Mouse (Mus musculus): ENCODE data around the gene Spindoc.

Spindoc gene

DNA sequence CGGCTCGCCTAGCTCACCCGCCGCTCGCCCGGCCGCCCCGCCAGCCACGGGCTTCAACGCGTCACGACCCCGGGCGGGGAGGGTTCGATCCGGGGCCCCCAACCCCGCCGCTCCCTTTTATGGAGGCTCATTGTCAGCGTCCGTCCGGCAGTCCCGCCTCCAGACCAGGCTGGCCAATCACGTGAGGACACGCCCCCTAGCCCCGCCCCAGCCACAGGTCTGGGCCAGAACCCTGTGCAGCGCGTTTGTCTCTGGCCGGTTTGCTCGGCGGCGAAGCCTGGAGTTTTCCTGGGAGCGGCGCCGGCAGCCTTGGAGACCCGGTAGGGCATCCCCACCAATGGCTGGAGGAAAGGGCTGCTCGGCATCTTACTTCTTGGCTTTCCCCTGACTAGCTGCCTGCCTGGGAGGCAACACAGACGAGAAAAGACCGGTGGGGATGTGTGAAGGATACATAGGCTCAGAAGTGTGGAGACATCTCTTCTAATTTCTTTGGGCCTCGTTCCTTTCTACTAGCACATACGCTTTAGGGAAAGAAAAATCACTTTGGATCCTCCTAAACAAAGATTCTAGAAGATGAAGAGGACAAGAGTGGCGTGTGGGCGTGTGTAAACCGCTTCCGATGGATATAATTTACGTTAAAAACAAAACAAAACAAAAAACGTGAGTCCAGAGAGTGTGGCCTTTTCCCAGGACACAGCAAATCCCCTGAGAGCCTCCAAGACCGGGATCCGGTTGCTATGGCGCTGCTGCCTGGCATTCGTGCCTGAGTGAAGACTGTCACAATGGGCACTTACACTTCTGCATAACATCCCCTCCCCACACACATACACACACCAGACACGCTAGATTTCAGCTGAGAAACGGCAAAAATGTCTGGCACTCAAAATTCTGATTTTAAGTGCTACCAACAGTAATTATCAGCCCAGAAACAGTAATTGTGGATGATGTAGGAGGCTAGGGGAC is at the start of gene Spindoc:
Gene Spindoc (minus strand): TSS at position 92 of the 963 bp plus-strand sequence.
- peak; percentile 98 for DNase-seq (ENCODE audit: low spot score)

- no peak for DNase-seq (ENCODE audit: low spot score)
Measured at GRCm38 (mm10) chr19:7425398-7425775, 42.6 kb upstream of the Spindoc start.

DNA sequence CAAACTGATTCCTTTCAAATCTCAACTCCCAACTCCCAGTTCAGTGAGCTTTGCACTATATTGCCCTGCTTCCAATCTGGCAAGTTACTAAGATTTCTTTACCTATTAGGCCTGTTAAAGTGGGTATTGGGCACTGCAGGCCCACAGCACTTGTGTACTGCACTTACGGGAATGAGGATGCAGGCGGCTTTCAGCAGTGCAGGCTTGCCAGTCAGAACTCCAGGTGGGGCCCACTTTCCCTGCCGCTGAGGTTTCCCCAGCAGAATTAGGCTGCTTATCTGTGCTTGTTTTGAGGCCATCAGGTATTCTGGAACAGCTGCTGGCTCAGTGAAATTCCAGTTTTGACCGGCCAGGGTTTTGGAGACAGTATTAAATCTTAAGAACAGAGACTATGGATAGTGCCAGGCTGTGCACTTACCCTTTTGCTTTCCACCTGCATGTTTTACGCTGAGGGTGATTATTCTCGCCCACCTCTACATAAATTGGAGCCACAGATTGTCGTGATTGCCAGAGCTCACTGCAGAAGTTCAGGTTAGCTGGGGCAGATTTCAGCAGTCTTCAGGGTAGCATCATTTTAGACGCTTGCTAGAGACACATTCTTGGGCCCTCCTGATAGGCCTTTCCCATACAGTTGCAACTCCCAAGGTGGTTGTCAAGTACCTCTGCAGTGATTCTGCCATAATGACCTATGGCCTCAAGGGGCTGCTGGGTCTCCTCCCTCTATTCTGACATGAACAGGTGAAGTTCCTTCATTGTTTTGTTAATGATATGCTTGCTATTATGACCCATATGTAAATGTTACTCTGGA is 42.0 kb upstream of the Spindoc start:
- DNase-seq (ENCODE audit: low spot score): no peak

DNA sequence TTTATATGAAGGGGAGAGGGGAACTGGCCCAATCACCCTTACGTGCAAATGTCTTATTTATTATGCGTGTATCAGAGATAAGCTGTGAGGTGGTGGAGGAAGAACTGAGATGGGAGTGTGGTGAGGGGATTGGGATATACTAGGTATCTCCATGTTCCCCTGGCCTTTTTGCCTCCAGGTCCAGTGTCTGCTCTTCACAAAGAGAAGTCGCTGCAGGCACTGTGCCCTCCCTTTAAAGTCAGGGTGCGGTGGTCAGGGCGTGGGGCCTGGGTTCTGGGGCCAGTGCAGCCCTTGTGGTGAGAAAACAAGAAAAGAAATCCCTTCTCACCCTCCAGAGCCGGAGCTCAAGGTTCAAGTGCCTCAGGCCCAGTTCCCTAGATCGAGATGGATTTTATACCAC is 41.3 kb upstream of the Spindoc start:
- no peak for DNase-seq (ENCODE audit: low spot score)

DNA sequence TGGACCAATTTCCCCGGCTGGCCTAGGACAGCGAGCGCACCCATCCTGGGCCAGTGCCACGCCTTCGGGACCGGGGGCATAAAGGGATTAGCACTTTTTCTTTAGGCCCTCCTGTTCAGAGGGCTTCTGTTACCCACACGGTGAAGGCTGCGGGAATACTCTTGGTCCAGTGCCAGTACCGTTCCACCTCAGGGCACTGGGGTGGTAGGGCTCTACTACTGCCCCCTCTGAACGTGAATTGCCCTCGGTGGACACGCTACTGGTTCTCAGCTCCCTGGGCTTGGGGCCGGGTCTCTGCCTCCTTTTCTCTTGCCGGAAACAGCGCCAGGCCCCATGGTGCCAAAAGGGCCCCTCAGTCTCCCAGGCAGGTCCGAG is 40.8 kb upstream of the Spindoc start:
- DNase-seq (ENCODE audit: low spot score): no peak

- peak; percentile 82 for DNase-seq (ENCODE audit: low spot score)
Measured at GRCm38 (mm10) chr19:7423028-7423655, 40.3 kb upstream of the Spindoc start.

DNA sequence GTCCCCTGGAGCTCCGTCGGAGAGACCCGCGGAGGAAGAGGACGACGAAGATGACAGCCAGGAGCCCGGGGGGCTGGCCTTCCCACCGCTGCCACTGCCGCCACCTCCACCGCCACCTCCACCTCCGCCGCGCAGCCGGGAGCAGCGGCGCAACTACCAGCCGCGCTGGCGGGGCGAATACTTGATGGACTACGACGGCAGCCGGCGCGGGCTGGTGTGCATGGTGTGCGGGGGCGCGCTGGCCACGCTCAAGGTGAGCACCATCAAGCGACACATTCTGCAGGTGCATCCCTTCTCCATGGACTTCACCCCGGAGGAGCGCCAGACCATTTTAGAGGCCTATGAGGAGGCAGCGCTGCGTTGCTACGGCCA is 39.8 kb upstream of the Spindoc start:
- DNase-seq (ENCODE audit: low spot score): no peak

DNA sequence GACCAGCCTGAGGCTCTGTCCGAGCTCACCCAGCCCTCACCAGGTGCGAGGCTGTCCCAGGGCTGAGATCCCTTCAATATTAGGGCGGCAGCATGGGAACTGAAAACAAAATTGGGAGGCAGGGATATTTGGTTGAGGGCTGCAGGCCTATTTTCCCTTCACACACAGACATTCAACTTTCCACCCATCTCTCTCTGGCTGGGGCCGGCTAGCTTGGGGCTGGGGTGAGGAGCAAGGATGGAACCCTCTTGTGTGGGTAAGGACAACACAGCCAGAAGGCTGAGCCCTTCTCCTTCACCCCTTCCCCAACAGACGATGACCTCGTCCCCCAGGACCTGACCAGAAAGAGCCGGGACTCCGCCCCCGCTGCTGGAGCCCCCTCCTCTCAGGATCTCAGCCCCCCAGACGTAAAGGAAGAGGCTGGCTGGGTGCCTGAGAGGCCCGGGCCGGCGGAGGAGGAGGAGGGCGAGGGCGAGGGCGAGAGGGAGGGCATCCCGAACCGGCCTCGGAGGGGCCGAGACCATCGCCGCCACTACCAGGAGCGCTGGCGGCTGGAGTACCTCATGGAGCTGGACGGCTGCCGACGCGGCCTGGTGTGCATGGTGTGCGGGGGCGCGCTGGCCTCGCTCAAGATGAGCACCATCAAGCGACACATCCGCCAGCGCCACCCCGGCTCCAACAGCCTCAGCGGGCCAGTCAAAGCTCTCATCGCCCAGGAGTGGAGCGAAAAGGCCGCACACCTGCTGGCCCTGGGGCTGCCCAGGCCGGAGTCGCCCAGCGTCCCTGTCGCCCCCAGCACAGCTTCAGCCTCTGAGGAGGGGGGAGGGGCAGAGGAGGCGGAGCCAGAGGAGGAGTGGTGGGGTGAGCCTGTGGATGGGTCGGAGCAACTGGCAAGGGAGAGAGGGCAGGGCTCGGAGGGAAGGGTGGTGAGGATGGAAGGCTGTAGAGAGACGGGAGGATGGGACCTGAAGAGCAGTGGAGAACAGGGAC is 39.1 kb upstream of the Spindoc start:
- no peak for DNase-seq (ENCODE audit: low spot score)

DNA sequence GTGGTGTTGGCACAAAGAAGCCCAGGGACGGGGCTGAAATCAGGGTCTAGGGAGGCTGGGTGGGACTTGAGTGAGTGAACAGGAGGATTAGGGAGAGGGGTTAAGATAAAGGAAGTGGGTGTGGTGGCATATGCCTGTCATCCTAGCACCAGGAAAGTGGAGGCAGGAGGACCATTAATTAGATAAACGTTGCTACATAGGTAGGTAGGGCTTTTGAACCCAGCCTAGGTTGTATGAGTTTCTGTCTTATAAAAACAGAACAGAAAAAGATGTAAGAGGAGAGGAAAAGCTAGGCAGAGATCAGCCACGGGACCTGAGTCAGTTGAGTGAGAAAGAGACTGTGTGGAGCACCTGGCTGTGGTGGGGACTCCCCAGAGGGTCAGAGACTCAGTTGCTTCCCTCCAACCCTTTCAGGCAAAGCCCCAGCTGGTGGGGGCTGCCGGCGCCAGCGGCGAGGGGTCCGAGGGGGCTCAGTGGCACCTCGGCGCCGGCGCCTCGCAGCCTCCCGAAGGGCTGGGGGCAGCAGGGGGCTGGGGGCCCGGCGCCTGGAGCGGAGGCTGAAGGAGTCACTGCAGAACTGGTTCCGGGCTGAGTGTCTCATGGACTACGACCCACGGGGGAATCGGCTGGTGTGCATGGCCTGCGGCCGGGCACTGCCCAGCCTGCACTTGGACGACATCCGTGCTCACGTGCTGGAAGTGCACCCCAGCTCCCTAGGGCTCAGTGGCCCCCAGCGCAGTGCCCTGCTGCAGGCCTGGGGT is 38.2 kb upstream of the Spindoc start:
- no peak for DNase-seq (ENCODE audit: low spot score)

DNA sequence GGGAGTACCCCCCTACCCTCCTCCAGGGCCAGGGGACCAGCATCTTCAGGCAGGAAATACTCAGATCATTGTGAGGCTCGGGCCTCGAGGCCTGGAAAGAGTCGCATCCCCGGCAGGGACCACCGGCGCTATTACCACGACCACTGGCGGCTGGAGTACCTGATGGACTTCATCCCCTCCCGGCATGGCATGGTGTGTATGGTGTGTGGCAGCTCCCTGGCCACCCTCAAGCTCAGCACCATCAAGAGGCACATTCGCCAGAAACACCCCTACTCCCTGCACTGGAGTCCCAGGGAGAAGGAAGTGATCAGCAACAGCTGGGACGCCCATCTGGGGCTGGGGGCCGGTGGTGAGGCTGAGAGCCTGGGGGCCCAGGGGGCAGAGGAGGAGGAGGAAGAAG is 37.3 kb upstream of the Spindoc start:
- DNase-seq (ENCODE audit: low spot score): no peak

DNA sequence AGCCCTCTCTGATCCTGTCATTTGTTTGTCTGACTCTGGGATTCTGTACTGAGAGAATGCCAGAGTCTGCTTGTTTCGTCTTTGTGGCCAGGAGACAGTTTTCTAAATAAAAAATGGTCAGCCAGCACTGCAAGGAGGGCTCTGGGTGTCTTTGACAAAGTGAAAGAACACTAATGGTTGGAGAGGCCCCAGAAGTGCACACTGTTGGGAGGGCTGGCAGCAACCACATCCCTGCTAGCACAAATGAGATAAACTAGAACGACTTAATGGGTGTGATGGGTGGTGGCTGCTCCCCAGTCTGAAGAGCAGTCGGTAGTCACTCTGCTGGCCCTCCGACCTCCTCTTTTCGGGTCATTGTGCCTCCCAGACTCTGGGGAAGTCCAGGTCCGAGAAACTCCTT is 36.3 kb upstream of the Spindoc start:
- DNase-seq (ENCODE audit: low spot score): no peak

DNA sequence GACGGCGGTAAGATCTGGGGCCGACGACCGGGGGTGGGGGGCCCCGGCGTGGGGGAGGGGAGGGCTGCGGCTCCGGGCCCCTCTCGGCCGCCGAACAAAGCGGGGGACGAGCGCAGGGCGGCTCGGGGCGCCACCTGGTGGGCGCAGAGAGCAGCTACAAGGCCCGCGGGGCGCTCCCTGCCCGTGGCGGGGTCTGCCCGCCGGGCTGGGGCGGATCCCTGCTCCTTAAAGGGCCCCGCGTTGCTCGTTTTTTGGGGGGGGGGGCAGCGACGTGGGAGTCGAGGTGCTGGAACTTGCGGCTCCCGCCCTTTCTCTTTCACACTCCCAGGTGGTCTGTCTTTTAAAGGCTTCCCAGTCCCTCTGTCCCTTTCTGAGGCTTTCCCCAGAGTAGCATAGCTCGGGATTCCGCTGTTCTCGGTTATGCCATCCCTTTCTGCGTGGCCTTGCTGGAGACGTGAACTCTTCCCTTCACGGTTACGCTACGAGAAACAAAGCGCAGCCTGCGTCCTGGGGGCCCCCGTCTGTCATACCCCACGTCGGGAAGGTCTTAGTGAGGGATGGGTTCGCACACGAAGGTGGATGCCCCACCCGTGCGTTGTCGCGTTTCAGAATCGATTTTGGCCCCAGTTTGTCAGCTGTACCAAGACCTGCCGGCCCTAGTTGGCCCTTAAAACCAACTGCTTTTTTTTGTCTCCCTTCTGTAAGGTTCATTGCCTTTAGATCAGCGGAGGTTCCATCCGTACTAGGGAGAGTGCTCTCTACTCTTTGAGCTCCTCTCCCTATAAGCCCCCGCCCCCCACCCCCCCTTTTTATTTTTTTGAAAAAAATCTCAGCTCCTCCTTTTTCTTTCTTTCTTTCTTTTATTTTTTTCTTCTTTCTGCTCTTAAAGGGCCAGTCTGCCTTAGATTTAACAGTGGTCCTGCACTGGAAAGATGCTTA is 35.4 kb upstream of the Spindoc start:
- peak; percentile 77 for DNase-seq (ENCODE audit: low spot score)

- DNase-seq (ENCODE audit: low spot score): peak; percentile 73
Measured at GRCm38 (mm10) chr19:7416834-7417735, 34.3 kb upstream of the Spindoc start, which contains the start of gene 2700081O15Rik. Gene 2700081O15Rik (plus strand): TSS chr19:7417625.

- DNase-seq (ENCODE audit: low spot score): no peak
Measured at GRCm38 (mm10) chr19:7415916-7416833, 33.4 kb upstream of the Spindoc start.

DNA sequence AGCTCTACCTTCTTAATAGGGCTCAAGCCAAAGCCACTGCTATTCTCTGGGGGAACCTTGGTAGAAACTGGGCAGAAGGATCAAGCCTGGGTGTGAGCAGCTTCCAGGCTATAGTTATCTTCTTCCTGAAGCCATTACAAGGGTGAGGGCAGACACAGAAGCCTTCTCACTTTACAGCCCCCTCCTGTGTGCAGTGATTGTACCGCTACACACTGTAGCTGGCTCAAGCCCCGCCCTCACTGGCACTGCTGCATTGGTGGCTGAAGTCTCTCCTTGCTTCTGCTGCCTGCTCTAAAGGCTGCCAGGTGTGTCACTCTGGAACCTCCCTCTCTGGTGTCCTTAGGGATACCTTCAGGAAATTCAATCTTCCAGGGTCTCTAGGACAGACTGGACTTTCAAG is 29.6 kb upstream of the Spindoc start:
- DNase-seq (ENCODE audit: low spot score): no peak

DNA sequence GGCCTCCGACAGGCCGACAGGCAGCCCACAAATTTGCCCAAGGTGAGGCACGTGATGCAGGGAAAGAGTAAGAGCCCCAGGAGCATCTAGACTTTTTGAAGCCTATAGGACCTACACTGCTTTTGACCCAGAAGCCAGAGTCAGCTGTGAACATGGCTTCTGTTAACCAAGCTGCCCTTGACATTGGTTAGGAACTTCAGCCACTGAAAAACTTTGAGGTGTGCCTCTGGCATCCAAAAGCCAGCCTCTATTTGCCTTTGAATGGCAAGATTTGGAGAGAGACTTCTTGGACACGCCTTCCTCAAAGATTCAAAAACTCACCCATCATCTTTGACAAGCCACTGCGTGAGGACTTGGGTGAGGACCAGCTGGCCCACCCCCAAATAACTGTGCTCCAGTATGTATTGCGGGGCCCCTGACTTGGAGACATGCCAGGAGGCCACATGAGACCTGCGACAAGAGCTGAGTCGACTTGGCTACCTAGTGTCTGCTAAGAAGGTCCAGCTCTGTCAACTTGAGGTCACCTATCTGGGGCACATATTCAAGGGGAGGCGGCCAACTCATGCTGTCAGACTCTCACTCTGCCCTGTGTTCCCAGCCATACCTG is 21.9 kb upstream of the Spindoc start:
- DNase-seq (ENCODE audit: low spot score): no peak

- peak; percentile 42 for DNase-seq (ENCODE audit: low spot score)
Measured at GRCm38 (mm10) chr19:7400635-7401034, 17.8 kb upstream of the Spindoc start.

All from lung, postnatal 25 days (tissue).